ENCODE assay signal across 9 mouse cellular contexts in genomic region chr12:5277028-5277427, GRCm38 (mm10).
DNase-seq lines count a peak whose midpoint lies in the region.
"Had no signal": no experiment of that assay in that cellular context is flagged by ENCODE, and none has a peak within 500 bp of the region (broad histone marks: within the 10 kb centered on the region; RNA-seq: fewer than 3 reads in every experiment).

No protein-coding gene starts in this region.

- intact Hi-C loops in heart, postnatal 14 days (cut with DNase I) = no loop called here
- intact Hi-C loops in gastrocnemius, postnatal 36 days (cut with DNase I) = no loop called here

- DNase-seq in gastrocnemius, adult 18-20 months (ENCODE audit: low spot score) = peak; percentile 38
- no peak for DNase-seq in gastrocnemius, adult 8-10 months (ENCODE audit: low spot score in 2 of 2)
- peak; percentile 75 for DNase-seq in NIH3T3 (ENCODE audit: low read depth)
- DNase-seq in heart, postnatal 14 days = peak; percentile 14 to 16
- peak; percentile 90 to 94 for DNase-seq in lung, adult 18-20 months
- DNase-seq in layer of hippocampus, adult 11-12 months (ENCODE audit: low spot score) = no peak
- DNase-seq in retina, embryonic 14.5 days (ENCODE audit: low spot score) = no peak
- no peak for DNase-seq in gastrocnemius, postnatal 36 days
- DNase-seq: embryo, embryonic 11 days had no signal

Comparison
In these comparisons a context has a peak if more than half of its experiments do, and no peak if none do; other contexts are left out.
1. DNase-seq: peak in gastrocnemius, adult 18-20 months (single experiment), NIH3T3 (single experiment), heart, postnatal 14 days (2 of 2) and lung, adult 18-20 months (2 of 2); none in gastrocnemius, adult 8-10 months (0 of 2), layer of hippocampus, adult 11-12 months (single experiment), retina, embryonic 14.5 days (single experiment) and gastrocnemius, postnatal 36 days (0 of 2).